Mouse (Mus musculus) CH12.LX (cell line): ENCODE data around the gene Ifngr2. TPM values are rescaled to one million over a fixed set of nuclear protein-coding genes. Genes with fewer than 3 reads are reported as not detected.

Experiments used
- DNase-seq: peaks from one replicate; pipeline ENCODE4 v3.0.0-alpha.2; 2013; ENCODE audit errors: extremely low read depth
- H3K27ac ChIP-seq: 2 replicates; pipeline ENCODE4 v1.5.1; 2012; ENCODE audit warnings: low read depth, mild to moderate bottlenecking, control low read depth, moderate library complexity; ENCODE audit not compliant: insufficient read depth
- H3K27me3 ChIP-seq: replicated peaks from 2 replicates; pipeline ENCODE3; 2012; ENCODE audit warnings: inconsistent platforms
- H3K36me3 ChIP-seq, 2 experiments: replicated peaks in 1 of 2; 2 replicates each; pipeline versions ENCODE3 to v1.6.1; 2012; ENCODE audit warnings: inconsistent platforms in 1 of 2, low read length in 1 of 2, mild to moderate bottlenecking in 1 of 2, mixed read lengths in 1 of 2, moderate library complexity in 1 of 2; ENCODE audit not compliant: control insufficient read depth in 1 of 2, insufficient read depth in 1 of 2
- H3K4me1 ChIP-seq, 2 experiments: 2 replicates each; pipeline ENCODE4 v1.6.1; 2012; ENCODE audit warnings: inconsistent platforms in 1 of 2, moderate library complexity in 1 of 2; ENCODE audit not compliant: insufficient read depth in 2 of 2, control insufficient read depth in 1 of 2
- H3K4me2 ChIP-seq: 2 replicates; pipeline ENCODE4 v1.6.1; 2012; ENCODE audit warnings: low read depth, mild to moderate bottlenecking, control low read depth; ENCODE audit not compliant: poor library complexity, insufficient read depth, severe bottlenecking
- H3K4me3 ChIP-seq, 3 experiments: fragments of 150-350 bp in 1 of 3; sonication (generic) in 1 of 3; replicated peaks in 1 of 3; 2 replicates each; pipeline versions ENCODE3 to v1.5.1; 2011 to 2012; ENCODE audit warnings: low read depth in 2 of 3, low read length in 2 of 3, mild to moderate bottlenecking in 2 of 3, moderate library complexity in 2 of 3, control low read depth in 1 of 3, improper control_type of control experiment in 1 of 3, inconsistent platforms in 1 of 3, mixed read lengths in 1 of 3; ENCODE audit not compliant: poor library complexity in 1 of 3
- H3K79me2 ChIP-seq: replicated peaks from 2 replicates; pipeline ENCODE4 v1.6.1; 2012; ENCODE audit warnings: mild to moderate bottlenecking, moderate library complexity; ENCODE audit not compliant: control insufficient read depth, poor library complexity, insufficient read depth, severe bottlenecking; ENCODE audit errors: extremely low read depth
- H3K9ac ChIP-seq: 2 replicates; pipeline ENCODE4 v1.6.1; 2012; ENCODE audit warnings: low read depth, mild to moderate bottlenecking, control low read depth, moderate library complexity; ENCODE audit not compliant: insufficient read depth
- H3K9me3 ChIP-seq: replicated peaks from 2 replicates; pipeline ENCODE3; 2012; ENCODE audit warnings: low read length, inconsistent platforms, mixed read lengths
- BHLHE40 ChIP-seq: IDR thresholded peaks from 2 replicates; pipeline ENCODE4 v1.6.1; 2011; ENCODE audit warnings: mild to moderate bottlenecking, low read depth, low read length, improper control_type of control experiment
- CTCF ChIP-seq, 2 experiments: IDR thresholded peaks in 1 of 2; conservative IDR thresholded peaks in 1 of 2; 2 replicates each; pipeline ENCODE4 v1.5.1; 2011 to 2012; ENCODE audit warnings: low read depth in 2 of 2, low read length in 2 of 2, improper control_type of control experiment in 1 of 2, inconsistent platforms in 1 of 2, mild to moderate bottlenecking in 1 of 2, moderate library complexity in 1 of 2
- E2F4 ChIP-seq: IDR thresholded peaks from 2 replicates; pipeline ENCODE4 v1.6.1; 2011; ENCODE audit warnings: low read depth, low read length, improper control_type of control experiment; ENCODE audit not compliant: insufficient replicate concordance
- ELF1 ChIP-seq: IDR thresholded peaks from 2 replicates; pipeline ENCODE4 v1.6.1; 2014; ENCODE audit warnings: low read depth, mild to moderate bottlenecking, inconsistent platforms, low read length, improper control_type of control experiment
- EP300 ChIP-seq: IDR thresholded peaks from 2 replicates; pipeline ENCODE4 v1.6.1; 2011; ENCODE audit warnings: low read length, improper control_type of control experiment
- GABPA ChIP-seq: IDR thresholded peaks from 2 replicates; pipeline ENCODE4 v1.6.1; 2012; ENCODE audit warnings: low read depth, low read length, improper control_type of control experiment, inconsistent platforms; ENCODE audit not compliant: insufficient replicate concordance
- HCFC1 ChIP-seq: IDR thresholded peaks from 2 replicates; pipeline ENCODE4 v1.6.1; 2012; ENCODE audit warnings: low read depth, mild to moderate bottlenecking, inconsistent platforms, low read length, improper control_type of control experiment
- MAFK ChIP-seq: IDR thresholded peaks from 2 replicates; pipeline ENCODE4 v1.6.1; 2011; ENCODE audit warnings: low read length, improper control_type of control experiment; ENCODE audit not compliant: insufficient replicate concordance
- MAX ChIP-seq: IDR thresholded peaks from 2 replicates; pipeline ENCODE4 v1.6.1; 2011; ENCODE audit warnings: low read length, improper control_type of control experiment
- MXI1 ChIP-seq: IDR thresholded peaks from 2 replicates; pipeline ENCODE4 v1.6.1; 2011; ENCODE audit warnings: mild to moderate bottlenecking, low read depth, low read length, improper control_type of control experiment
- MYC ChIP-seq: IDR thresholded peaks from 2 replicates; pipeline ENCODE4 v1.6.1; 2011; ENCODE audit warnings: low read depth, mild to moderate bottlenecking, improper control_type of control experiment, low read length
- NELFE ChIP-seq: IDR thresholded peaks from 2 replicates; pipeline ENCODE4 v1.6.1; 2011; ENCODE audit warnings: low read depth, low read length, improper control_type of control experiment
- NRF1 ChIP-seq: IDR thresholded peaks from 2 replicates; pipeline ENCODE4 v1.6.1; 2014; ENCODE audit warnings: low read depth, mild to moderate bottlenecking, inconsistent platforms, low read length, improper control_type of control experiment, moderate library complexity
- PAX5 ChIP-seq: IDR thresholded peaks from 2 replicates; pipeline ENCODE4 v1.6.1; 2012; ENCODE audit warnings: low read length, inconsistent platforms, mixed read lengths
- POLR2A ChIP-seq: IDR thresholded peaks from 2 replicates; pipeline ENCODE4 v1.6.1; 2011; ENCODE audit warnings: low read depth, mild to moderate bottlenecking, improper control_type of control experiment, low read length
- POLR2AphosphoS2 ChIP-seq: IDR thresholded peaks from 2 replicates; pipeline ENCODE4 v1.6.1; 2011; ENCODE audit warnings: low read depth, low read length, improper control_type of control experiment
- RAD21 ChIP-seq: IDR thresholded peaks from 2 replicates; pipeline ENCODE4 v1.6.1; 2011; ENCODE audit warnings: low read depth, mild to moderate bottlenecking, low read length, improper control_type of control experiment, moderate library complexity
- RCOR1 ChIP-seq: conservative IDR thresholded peaks from 2 replicates; pipeline ENCODE4 v1.6.1; 2012; ENCODE audit warnings: low read depth, mild to moderate bottlenecking, inconsistent platforms, low read length, improper control_type of control experiment
- SIN3A ChIP-seq: IDR thresholded peaks from 2 replicates; pipeline ENCODE4 v1.6.1; 2012; ENCODE audit warnings: low read length, improper control_type of control experiment, inconsistent platforms
- TBP ChIP-seq: conservative IDR thresholded peaks from 2 replicates; pipeline ENCODE4 v1.6.1; 2011; ENCODE audit warnings: low read depth, low read length, improper control_type of control experiment
- TCF12 ChIP-seq: IDR thresholded peaks from 2 replicates; pipeline ENCODE4 v1.6.1; 2014; ENCODE audit warnings: low read depth, mild to moderate bottlenecking, inconsistent platforms, low read length, improper control_type of control experiment
- UBTF ChIP-seq: IDR thresholded peaks from 2 replicates; pipeline ENCODE4 v1.6.1; 2012; ENCODE audit warnings: low read depth, mild to moderate bottlenecking, inconsistent platforms, low read length, improper control_type of control experiment, moderate library complexity
- USF1 ChIP-seq: IDR thresholded peaks from 2 replicates; pipeline ENCODE4 v1.6.1; 2014; ENCODE audit warnings: low read depth, mild to moderate bottlenecking, inconsistent platforms, low read length, improper control_type of control experiment
- USF2 ChIP-seq: conservative IDR thresholded peaks from 2 replicates; pipeline ENCODE4 v1.6.1; 2011; ENCODE audit warnings: low read depth, low read length, improper control_type of control experiment
- ZC3H11A ChIP-seq: IDR thresholded peaks from 2 replicates; pipeline ENCODE4 v1.6.1; 2012; ENCODE audit warnings: low read depth, mild to moderate bottlenecking, inconsistent platforms, low read length, improper control_type of control experiment
- ZKSCAN1 ChIP-seq: IDR thresholded peaks from 2 replicates; pipeline ENCODE4 v1.6.1; 2012; ENCODE audit warnings: low read depth, inconsistent platforms, low read length, improper control_type of control experiment, borderline replicate concordance
- ZMIZ1 ChIP-seq: IDR thresholded peaks from 2 replicates; pipeline ENCODE4 v1.6.1; 2012; ENCODE audit warnings: low read depth, mild to moderate bottlenecking, inconsistent platforms, low read length, improper control_type of control experiment
- dilution Hi-C: fragments of 300-500 bp; cut with MboI; formaldehyde crosslinking; loops from 2 replicates; pipeline ENCODE4 v1.14.3; 2020; ENCODE audit warnings: low sequenced_read_pairs; ENCODE audit not compliant: extremely low pct_unique_long_range_greater_than_20kb, extremely low pct_ligation_motif_present
- in situ Hi-C: fragments of 300-500 bp; cut with MboI; formaldehyde crosslinking; loops from 3 replicates; pipeline ENCODE4 v1.14.3; 2019; ENCODE audit warnings: low sequenced_read_pairs, low pct_ligation_motif_present, low pct_unique_long_range_greater_than_20kb, mixed read lengths
- polyA plus RNA-seq: library from polyadenylated mRNA; unstranded; fragments of >175 nt; gene quantifications from 2 replicates; pipeline ENCODE4 v1.2.1, GENCODE M21; 2012; ENCODE audit warnings: low read depth; ENCODE audit not compliant: insufficient read length
- total RNA-seq, 2 experiments: library from RNA; depleted of rRNA; stranded (reverse); fragments of 300-350 nt in 1 of 2; fragments of >200 nt in 1 of 2; gene quantifications; 2 replicates each; pipeline ENCODE4 v1.2.3; 2012 to 2014

Gene Ifngr2
- total and polyA plus RNA-seq, 3 experiments, result 29.6 to 39.2 (median 36.1) TPM

- no peak overlapping the region for H3K4me3 ChIP-seq
- H3K9me3 ChIP-seq, result peaks cover under 1% of the 10 kb centered on the region
- no peak overlapping the region for H3K27ac ChIP-seq
- peaks cover 19 to 24% of the 10 kb centered on the region in 2 experiments for H3K4me1 ChIP-seq
- no peak overlapping the region for H3K4me2 ChIP-seq
- dilution Hi-C loops, result no loop called here
- H3K36me3 ChIP-seq, result no peaks in the 10 kb centered on the region
- H3K9ac ChIP-seq, result no peak overlapping the region
- in situ Hi-C loops, result no loop called here
- H3K79me2 ChIP-seq, result no peaks in the 10 kb centered on the region
- H3K27me3 ChIP-seq, result peaks cover 4% of the 10 kb centered on the region
- DNase-seq, result no peak
- TF ChIP-seq USF1 (no peak), CTCF (conservative IDR thresholded peaks at IDR 0.05 in 1 of 2, IDR thresholded peaks at IDR 0.05 in 1 of 2; ENCODE audit: low read depth in 2 of 2, low read length in 2 of 2) (no peak), ZC3H11A (no peak), POLR2AphosphoS2 (no peak), EP300 (no peak), USF2 (no peak), MXI1 (no peak), HCFC1 (no peak), RAD21 (no peak), MYC (no peak), ZKSCAN1 (no peak), POLR2A (no peak), TCF12 (no peak), TBP (no peak), ZMIZ1 (no peak), BHLHE40 (no peak), MAX (no peak), ELF1 (no peak), NRF1 (no peak), GABPA (no peak)
Measured at GRCm38 (mm10) chr16:91531856-91532255, 15.0 kb upstream of the Ifngr2 start.

- Histone ChIP-seq H3K4me1 (peaks cover 17 to 20% of the 10 kb centered on the region in 2 experiments), H3K36me3 (no peaks in the 10 kb centered on the region), H3K4me2 (no peak overlapping the region), H3K27me3 (peaks cover 4% of the 10 kb centered on the region), H3K79me2 (no peaks in the 10 kb centered on the region), H3K9ac (no peak overlapping the region), H3K9me3 (no peaks in the 10 kb centered on the region), H3K4me3 (no peak overlapping the region), H3K27ac (no peak overlapping the region)
- DNase-seq, result no peak
- dilution Hi-C loops (no loop called here), in situ Hi-C loops (no loop called here)
- TF ChIP-seq ELF1, result no peak
- no peak for TF ChIP-seq PAX5
- TF ChIP-seq RCOR1, result no peak
- no peak for TF ChIP-seq POLR2AphosphoS2
- no peak for TF ChIP-seq TCF12
- TF ChIP-seq UBTF, result no peak
- TF ChIP-seq MXI1, result no peak
- no peak for TF ChIP-seq ZMIZ1
- no peak for TF ChIP-seq TBP
- TF ChIP-seq MAFK, result no peak
- TF ChIP-seq SIN3A, result no peak
- TF ChIP-seq NELFE, result no peak
- TF ChIP-seq CTCF (conservative IDR thresholded peaks at IDR 0.05 in 1 of 2, IDR thresholded peaks at IDR 0.05 in 1 of 2; ENCODE audit: low read depth in 2 of 2, low read length in 2 of 2), result no peak
- no peak for TF ChIP-seq E2F4
Measured at GRCm38 (mm10) chr16:91532429-91532828, 14.4 kb upstream of the Ifngr2 start.
